Mouse (Mus musculus): ENCODE results near the gene Sos1. TPM values are rescaled to one million over a fixed set of nuclear protein-coding genes. Genes with fewer than 3 reads are reported as not detected.
"Not testable (repeated sequence)": the region's sequence is repeated elsewhere in the genome, so short reads cannot be mapped to it uniquely, and the experiment has no call there.

Sos1 gene
- polyA plus RNA-seq, 1 experiment from 2014 or later: 9.3 TPM

DNA sequence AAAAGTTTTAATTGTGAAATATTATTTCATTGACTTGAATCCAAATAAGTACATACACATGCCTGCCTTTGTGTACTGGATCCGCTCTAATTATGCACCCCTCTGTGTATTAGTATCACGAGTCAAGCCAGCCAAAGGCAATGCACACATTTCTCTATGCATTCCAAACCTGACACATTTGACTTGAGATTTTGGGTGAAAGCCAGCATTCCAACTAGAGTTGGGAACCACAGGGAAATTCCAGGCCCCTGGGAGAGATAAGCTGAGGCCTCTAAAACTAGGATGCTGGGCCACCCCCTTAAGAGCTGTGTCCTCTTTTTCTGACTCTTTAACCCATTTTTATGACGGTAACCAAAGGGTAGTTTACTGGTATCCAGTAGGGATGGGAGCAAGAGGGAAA lies 8.7 kb upstream of the Sos1 start:
- no peak overlapping the region for H3K4me2 ChIP-seq (replicated peaks; ENCODE audit: low read depth, low read length)
- ATAC-seq (ENCODE audit: insufficient number of reproducible peaks, insufficient read depth, low FRiP score, low read depth): no peak
- no peak overlapping the region for H3K4me3 ChIP-seq (ENCODE audit: low read depth, low read length)
- WGBS: 69% methylated on average over 3 of the region's 3 CpGs
- no peak overlapping the region for H3K27ac ChIP-seq (ENCODE audit: low read length)
- no peak overlapping the region for H3K9ac ChIP-seq (replicated peaks; ENCODE audit: low read depth, low read length)
- no peaks in the 10 kb centered on the region for H3K4me1 ChIP-seq (ENCODE audit: control insufficient read depth, insufficient read depth, low read length)
- H3K36me3 ChIP-seq (ENCODE audit: control insufficient read depth, insufficient read depth, low read length): no peaks in the 10 kb centered on the region
- no peaks in the 10 kb centered on the region for H3K27me3 ChIP-seq (ENCODE audit: control insufficient read depth, insufficient read depth, low read length)
- H3K9me3 ChIP-seq (ENCODE audit: control insufficient read depth, low read depth, low read length): no peaks in the 10 kb centered on the region

DNA sequence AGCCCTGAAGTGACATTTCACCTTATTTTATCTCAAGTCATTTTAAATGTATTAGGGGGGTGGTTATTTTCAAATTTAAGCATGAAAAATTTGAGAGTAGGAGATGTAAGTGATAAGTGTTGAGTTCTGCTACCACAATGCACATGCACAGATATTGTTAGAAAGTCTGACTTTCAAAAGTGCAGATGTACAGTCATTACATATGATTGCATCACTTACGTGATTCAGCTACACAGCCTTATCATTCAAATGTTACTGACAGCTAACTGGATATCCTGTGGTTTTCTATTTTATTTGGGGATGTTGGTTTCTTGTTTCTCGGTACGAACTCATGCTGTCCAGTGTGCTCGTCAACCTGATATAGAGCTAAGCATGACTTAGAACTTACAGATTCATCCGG lies 4.9 kb upstream of the Sos1 start:
- H3K27me3 ChIP-seq (ENCODE audit: control insufficient read depth, insufficient read depth, low read length): no peaks in the 10 kb centered on the region
- H3K9me3 ChIP-seq (ENCODE audit: control insufficient read depth, low read depth, low read length): no peaks in the 10 kb centered on the region
- no peak overlapping the region for H3K4me3 ChIP-seq (ENCODE audit: low read depth, low read length)
- no peak overlapping the region for H3K4me2 ChIP-seq (replicated peaks; ENCODE audit: low read depth, low read length)
- peaks cover 3% of the 10 kb centered on the region; the same call in 1 of the 2 replicates for H3K4me1 ChIP-seq (ENCODE audit: control insufficient read depth, insufficient read depth, low read length)
- H3K9ac ChIP-seq (replicated peaks; ENCODE audit: low read depth, low read length): no peak overlapping the region
- WGBS: 94% methylated on average over 5 of the region's 5 CpGs
- H3K27ac ChIP-seq (ENCODE audit: low read length): no peak overlapping the region
- ATAC-seq (ENCODE audit: insufficient number of reproducible peaks, insufficient read depth, low FRiP score, low read depth): no peak
- no peaks in the 10 kb centered on the region for H3K36me3 ChIP-seq (ENCODE audit: control insufficient read depth, insufficient read depth, low read length)

DNA sequence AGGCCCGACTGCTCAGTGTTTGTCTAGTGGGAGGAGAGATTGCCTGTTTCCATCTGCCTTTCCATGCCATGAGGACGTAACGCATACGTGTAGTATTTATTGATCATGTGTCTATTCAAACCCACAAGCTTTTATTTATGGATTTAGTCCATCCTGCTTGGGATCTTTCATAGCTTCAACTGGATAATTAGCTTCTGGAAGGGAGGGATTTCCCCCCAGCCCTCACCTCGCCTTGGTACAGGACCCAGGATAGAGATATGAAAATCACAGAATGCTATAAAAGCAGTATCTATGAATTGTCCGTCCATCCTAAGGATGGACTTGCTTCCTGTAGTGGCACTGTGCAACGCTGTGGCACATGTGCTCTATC lies 587 bp upstream of the Sos1 start:
- Histone ChIP-seq H3K36me3 (ENCODE audit: control insufficient read depth, insufficient read depth, low read length) (no peaks in the 10 kb centered on the region), H3K9me3 (ENCODE audit: control insufficient read depth, low read depth, low read length) (no peaks in the 10 kb centered on the region), H3K9ac (replicated peaks; ENCODE audit: low read depth, low read length) (peak overlapping the region; percentile 87; the same call in 1 of the 2 replicates), H3K4me3 (ENCODE audit: low read depth, low read length) (peak overlapping the region; percentile 93), H3K27ac (ENCODE audit: low read length) (peak overlapping the region; percentile 95), H3K4me2 (replicated peaks; ENCODE audit: low read depth, low read length) (peak overlapping the region; percentile 74), H3K4me1 (ENCODE audit: control insufficient read depth, insufficient read depth, low read length) (peaks cover 8% of the 10 kb centered on the region; the same call in 1 of the 2 replicates), H3K27me3 (ENCODE audit: control insufficient read depth, insufficient read depth, low read length) (no peaks in the 10 kb centered on the region)
- no peak for ATAC-seq (ENCODE audit: insufficient number of reproducible peaks, insufficient read depth, low FRiP score, low read depth)
- WGBS: 39% methylated on average over 7 of the region's 7 CpGs

DNA sequence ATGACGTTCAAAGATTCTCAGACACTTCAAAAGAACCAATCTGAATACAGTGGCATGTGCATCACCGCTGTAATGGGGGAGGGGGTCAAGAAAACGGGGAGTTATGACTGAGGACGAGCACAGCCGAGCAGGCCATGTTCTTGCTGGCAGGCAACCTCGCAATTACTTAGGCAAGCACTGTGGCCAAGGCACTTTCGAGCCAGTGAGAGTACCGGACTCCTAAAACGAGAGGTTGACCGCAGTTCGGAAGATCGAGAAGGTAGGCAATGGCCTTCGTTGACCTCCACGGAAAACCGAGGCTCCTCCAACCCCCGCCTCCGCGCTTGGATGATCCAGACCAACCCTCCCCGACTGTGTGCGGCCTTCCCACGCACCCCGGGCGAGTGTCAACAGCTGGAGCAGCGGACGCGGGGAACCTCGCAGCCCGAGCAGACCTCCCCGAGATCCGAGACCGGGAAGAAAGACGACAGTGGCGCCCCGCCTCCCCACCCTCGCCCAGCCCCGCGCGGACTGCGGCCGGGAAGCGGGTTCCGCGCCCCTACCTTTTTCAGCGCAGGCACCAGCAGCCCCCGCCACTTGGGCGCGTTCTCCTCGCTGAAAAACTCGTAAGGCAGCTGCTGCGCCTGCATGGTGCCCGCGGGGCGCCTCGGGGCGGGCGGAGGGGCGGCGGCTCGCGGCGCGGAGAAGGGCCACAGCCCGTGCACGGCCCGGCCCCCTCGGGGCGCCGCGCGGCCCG lies 790 bp downstream of the Sos1 start:
- WGBS: under 1% methylated on average over 44 of the region's 71 CpGs
- peaks cover 8% of the 10 kb centered on the region; the same call in 1 of the 2 replicates for H3K4me1 ChIP-seq (ENCODE audit: control insufficient read depth, insufficient read depth, low read length)
- no peaks in the 10 kb centered on the region for H3K36me3 ChIP-seq (ENCODE audit: control insufficient read depth, insufficient read depth, low read length)
- H3K4me3 ChIP-seq (ENCODE audit: low read depth, low read length): peak overlapping the region; percentile 93
- peak overlapping the region; percentile 74 for H3K4me2 ChIP-seq (replicated peaks; ENCODE audit: low read depth, low read length)
- H3K9ac ChIP-seq (replicated peaks; ENCODE audit: low read depth, low read length): peak overlapping the region; percentile 87
- ATAC-seq (ENCODE audit: insufficient number of reproducible peaks, insufficient read depth, low FRiP score, low read depth): peak; percentile 35
- no peaks in the 10 kb centered on the region for H3K27me3 ChIP-seq (ENCODE audit: control insufficient read depth, insufficient read depth, low read length)
- no peaks in the 10 kb centered on the region for H3K9me3 ChIP-seq (ENCODE audit: control insufficient read depth, low read depth, low read length)
- peak overlapping the region; percentile 95 for H3K27ac ChIP-seq (ENCODE audit: low read length)

DNA sequence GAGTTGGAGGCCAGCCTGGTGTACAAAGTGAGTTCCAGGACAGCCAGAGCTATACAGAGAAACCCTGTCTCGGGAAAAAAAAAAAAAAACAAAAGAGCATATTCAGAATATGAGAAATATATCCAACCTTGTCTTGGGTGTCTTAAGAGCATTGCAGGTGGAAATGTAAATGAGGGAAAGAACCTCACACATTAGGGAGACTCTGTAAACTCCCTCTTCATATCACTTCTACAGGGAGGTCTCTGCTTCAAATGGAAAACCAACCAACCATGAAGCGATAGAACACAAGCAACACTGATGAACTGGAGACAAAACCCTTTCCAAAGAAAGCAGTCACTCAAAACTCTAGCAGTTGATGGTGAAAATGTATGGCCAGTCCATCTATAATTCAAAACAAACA lies 2.6 kb downstream of the Sos1 start:
- Histone ChIP-seq H3K27ac (ENCODE audit: low read length) (no peak overlapping the region), H3K4me3 (ENCODE audit: low read depth, low read length) (no peak overlapping the region), H3K4me2 (replicated peaks; ENCODE audit: low read depth, low read length) (no peak overlapping the region), H3K4me1 (ENCODE audit: control insufficient read depth, insufficient read depth, low read length) (peaks cover 8% of the 10 kb centered on the region; the same call in 1 of the 2 replicates), H3K36me3 (ENCODE audit: control insufficient read depth, insufficient read depth, low read length) (no peaks in the 10 kb centered on the region), H3K9me3 (ENCODE audit: control insufficient read depth, low read depth, low read length) (no peaks in the 10 kb centered on the region), H3K27me3 (ENCODE audit: control insufficient read depth, insufficient read depth, low read length) (no peaks in the 10 kb centered on the region), H3K9ac (replicated peaks; ENCODE audit: low read depth, low read length) (no peak overlapping the region)
- WGBS: 86% methylated on average over 2 of the region's 2 CpGs
- no peak for ATAC-seq (ENCODE audit: insufficient number of reproducible peaks, insufficient read depth, low FRiP score, low read depth)

DNA sequence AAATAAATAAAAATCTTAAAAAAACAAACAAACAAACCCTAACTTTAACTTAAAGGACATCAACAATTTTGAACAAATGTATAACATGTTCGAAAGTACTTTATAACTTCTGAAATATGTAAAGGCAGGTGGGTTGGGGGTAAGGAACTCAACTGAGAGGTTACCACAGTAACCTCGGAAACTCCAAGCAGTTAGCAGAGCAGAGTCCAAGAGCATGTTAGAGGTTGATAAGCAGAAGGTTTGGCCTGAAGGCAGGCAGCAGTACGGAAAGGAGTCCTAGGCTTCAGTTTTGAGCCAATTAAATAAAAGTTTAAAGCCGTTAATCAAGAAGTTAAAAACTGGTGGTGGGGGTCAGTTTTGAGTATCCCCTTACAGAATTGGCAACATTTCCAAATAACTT lies 3.8 kb downstream of the Sos1 start:
- no peaks in the 10 kb centered on the region for H3K9me3 ChIP-seq (ENCODE audit: control insufficient read depth, low read depth, low read length)
- no peak for ATAC-seq (ENCODE audit: insufficient number of reproducible peaks, insufficient read depth, low FRiP score, low read depth)
- H3K27ac ChIP-seq (ENCODE audit: low read length): no peak overlapping the region
- no peak overlapping the region for H3K4me2 ChIP-seq (replicated peaks; ENCODE audit: low read depth, low read length)
- H3K9ac ChIP-seq (replicated peaks; ENCODE audit: low read depth, low read length): no peak overlapping the region
- 88% methylated on average over 4 of the region's 4 CpGs for WGBS
- no peaks in the 10 kb centered on the region for H3K36me3 ChIP-seq (ENCODE audit: control insufficient read depth, insufficient read depth, low read length)
- H3K4me3 ChIP-seq (ENCODE audit: low read depth, low read length): no peak overlapping the region
- peaks cover 10% of the 10 kb centered on the region; the same call in 1 of the 2 replicates for H3K4me1 ChIP-seq (ENCODE audit: control insufficient read depth, insufficient read depth, low read length)
- no peaks in the 10 kb centered on the region for H3K27me3 ChIP-seq (ENCODE audit: control insufficient read depth, insufficient read depth, low read length)

DNA sequence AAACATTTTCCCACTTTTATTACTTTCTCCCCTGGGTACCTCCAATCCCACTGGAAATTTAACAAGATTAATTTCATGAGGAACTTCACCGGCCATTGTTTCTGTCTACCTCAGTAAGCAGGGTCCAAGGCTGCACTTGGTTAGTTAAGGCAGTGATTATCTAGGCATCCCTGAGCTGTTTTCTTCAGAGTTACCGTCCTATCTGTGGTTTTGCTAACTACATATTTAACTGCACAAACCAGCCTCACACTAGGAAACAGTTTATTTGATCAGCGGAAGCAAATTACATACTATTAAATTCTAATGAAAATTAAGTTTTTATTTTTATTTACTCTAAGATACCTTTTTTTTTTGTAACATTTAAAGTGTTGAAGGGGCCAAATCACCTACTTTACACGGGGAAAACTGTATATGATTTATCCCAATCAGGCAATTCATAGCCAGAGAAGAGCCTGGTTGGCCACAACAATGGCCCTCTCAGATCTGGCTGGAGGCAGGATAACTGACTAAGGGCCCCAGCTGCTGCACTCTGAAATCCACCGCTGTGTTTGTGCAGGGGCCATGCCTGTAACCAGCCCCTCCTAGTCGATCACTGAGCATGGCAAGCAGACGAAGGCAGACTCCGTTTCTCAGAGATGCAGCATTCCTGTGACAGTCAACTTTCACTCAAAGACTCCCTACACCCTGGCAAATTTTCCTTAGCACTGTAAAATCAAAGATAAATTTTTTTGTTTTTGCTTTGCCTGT lies 9.0 kb downstream of the Sos1 start:
- no peak overlapping the region for H3K4me3 ChIP-seq (ENCODE audit: low read depth, low read length)
- H3K4me1 ChIP-seq (ENCODE audit: control insufficient read depth, insufficient read depth, low read length): peaks cover 5% of the 10 kb centered on the region; the same call in 1 of the 2 replicates
- no peaks in the 10 kb centered on the region for H3K27me3 ChIP-seq (ENCODE audit: control insufficient read depth, insufficient read depth, low read length)
- 43% methylated on average over 8 of the region's 8 CpGs for WGBS
- H3K4me2 ChIP-seq (replicated peaks; ENCODE audit: low read depth, low read length): no peak overlapping the region
- peak overlapping the region; percentile 15; the same call in 1 of the 2 replicates for H3K27ac ChIP-seq (ENCODE audit: low read length)
- no peak overlapping the region for H3K9ac ChIP-seq (replicated peaks; ENCODE audit: low read depth, low read length)
- no peaks in the 10 kb centered on the region for H3K36me3 ChIP-seq (ENCODE audit: control insufficient read depth, insufficient read depth, low read length)
- H3K9me3 ChIP-seq (ENCODE audit: control insufficient read depth, low read depth, low read length): no peaks in the 10 kb centered on the region
- no peak for ATAC-seq (ENCODE audit: insufficient number of reproducible peaks, insufficient read depth, low FRiP score, low read depth)

DNA sequence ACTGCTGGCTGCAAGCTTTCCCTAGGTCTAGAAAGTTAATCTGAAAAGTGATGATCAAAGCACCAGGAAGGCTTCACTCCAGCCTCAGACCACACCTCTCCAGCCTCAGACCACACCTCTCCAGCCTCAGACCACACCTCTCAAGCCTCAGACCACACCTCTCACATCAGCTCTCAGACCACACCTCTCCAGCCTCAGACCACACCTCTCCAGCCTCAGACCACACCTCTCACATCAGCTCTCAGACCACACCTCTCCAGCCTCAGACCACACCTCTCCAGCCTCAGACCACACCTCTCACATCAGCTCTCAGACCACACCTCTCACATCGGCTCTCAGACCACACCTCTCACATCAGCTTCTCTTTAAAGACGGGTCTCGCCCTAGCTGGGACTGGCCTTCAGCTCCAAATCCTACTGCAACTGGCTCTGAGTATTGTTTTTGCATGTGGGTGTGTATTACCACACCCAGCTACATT lies 11.8 kb downstream of the Sos1 start:
- H3K9me3 ChIP-seq (ENCODE audit: control insufficient read depth, low read depth, low read length); H3K4me1 ChIP-seq (ENCODE audit: control insufficient read depth, insufficient read depth, low read length); H3K4me3 ChIP-seq (ENCODE audit: low read depth, low read length); H3K9ac ChIP-seq (replicated peaks; ENCODE audit: low read depth, low read length); H3K36me3 ChIP-seq (ENCODE audit: control insufficient read depth, insufficient read depth, low read length); H3K27ac ChIP-seq (ENCODE audit: low read length); H3K27me3 ChIP-seq (ENCODE audit: control insufficient read depth, insufficient read depth, low read length); H3K4me2 ChIP-seq (replicated peaks; ENCODE audit: low read depth, low read length): not testable (repeated sequence)
- 0 out of 2 replicates have a peak, but pooled peaks have one; percentile 28 for ATAC-seq (ENCODE audit: insufficient number of reproducible peaks, insufficient read depth, low FRiP score, low read depth)
- WGBS: 28% methylated on average over 3 of the region's 3 CpGs
